Mouse (Mus musculus) thymus, adult 2 months (tissue): ENCODE data around the gene Hist1h2an. TPM values are rescaled to one million over a fixed set of nuclear protein-coding genes. Genes with fewer than 3 reads are reported as not detected.

Experiments used
- DNase-seq: peaks from one replicate; pipeline ENCODE4 v3.0.0; 2021
- H3K27ac ChIP-seq: fragments of 200-500 bp; 2 replicates; pipeline ENCODE4 v1.5.1; 2012; ENCODE audit warnings: low read length, control low read depth; ENCODE audit not compliant: control insufficient read depth, insufficient read depth
- H3K27me3 ChIP-seq: fragments of 200-500 bp; 2 replicates; pipeline ENCODE4 v1.6.1; 2012; ENCODE audit warnings: mild to moderate bottlenecking, low read length, moderate library complexity, mixed read lengths; ENCODE audit not compliant: control insufficient read depth, insufficient read depth
- H3K36me3 ChIP-seq: fragments of 200-500 bp; 2 replicates; pipeline ENCODE4 v1.6.1; 2012; ENCODE audit warnings: mild to moderate bottlenecking, low read length, moderate library complexity; ENCODE audit not compliant: control insufficient read depth, insufficient read depth
- H3K4me1 ChIP-seq: fragments of 200-500 bp; replicated peaks from 2 replicates; pipeline ENCODE4 v1.6.1; 2012; ENCODE audit warnings: low read length; ENCODE audit not compliant: control insufficient read depth, insufficient read depth
- H3K4me3 ChIP-seq: fragments of 200-500 bp; 2 replicates; pipeline ENCODE4 v1.5.1; 2012; ENCODE audit warnings: mild to moderate bottlenecking, low read length, control low read depth, moderate library complexity; ENCODE audit not compliant: control insufficient read depth, insufficient read depth
- CTCF ChIP-seq: fragments of 200-500 bp; IDR thresholded peaks from 2 replicates; pipeline ENCODE4 v1.5.1; 2012; ENCODE audit warnings: mild to moderate bottlenecking, control low read depth, low read length, moderate library complexity, borderline replicate concordance; ENCODE audit not compliant: control insufficient read depth, poor library complexity, insufficient read depth; ENCODE audit errors: extremely low read depth
- POLR2A ChIP-seq: fragments of 200-500 bp; IDR thresholded peaks from 2 replicates; pipeline ENCODE4 v1.6.1; 2012; ENCODE audit warnings: mild to moderate bottlenecking, low read length, control low read depth, moderate library complexity; ENCODE audit not compliant: control insufficient read depth, poor library complexity, insufficient read depth; ENCODE audit errors: extremely low read depth
- WGBS: fragments of 180-500 bp; shearing (Covaris S2); methylation state at CpG from one replicate; pipeline ENCODE4 v1.1.7; 2018; 5-methylcytosine and 5-hydroxymethylcytosine counted together
- polyA plus RNA-seq: library from polyadenylated mRNA; depleted of rRNA; stranded (reverse); fragments of >200 nt; gene quantifications from 2 replicates; pipeline ENCODE4 v1.2.3, GENCODE M21; 2012; rRNA removed

Hist1h2an gene
- polyA plus RNA-seq, 1 experiment = 183 TPM

GRCm38 (mm10) chr13:21749387-21750158, 37.4 kb downstream of the Hist1h2an start:
- no peak for TF ChIP-seq CTCF
- TF ChIP-seq POLR2A = no peak
- peak overlapping the region; percentile 61 for H3K4me3 ChIP-seq
- no peak for DNase-seq

GRCm38 (mm10) chr13:21745006-21745405, 42.0 kb downstream of the Hist1h2an start:
- no peak for TF ChIP-seq POLR2A
- no peak for TF ChIP-seq CTCF
- Histone ChIP-seq H3K4me3 (no peak overlapping the region), H3K4me1 (peaks cover 5% of the 10 kb centered on the region; the same call in 1 of the 2 replicates), H3K36me3 (no peaks in the 10 kb centered on the region), H3K27ac (no peak overlapping the region), H3K27me3 (no peaks in the 10 kb centered on the region)
- DNase-seq = no peak
- 95% methylated on average over 1 of the region's 1 CpGs for WGBS

More at GRCm38 (mm10) chr13:21749387-21750158, 37.4 kb downstream of the Hist1h2an start:
- H3K4me1 ChIP-seq = peaks cover 7% of the 10 kb centered on the region
- H3K27me3 ChIP-seq = no peaks in the 10 kb centered on the region
- H3K36me3 ChIP-seq = no peaks in the 10 kb centered on the region
- WGBS = 3% methylated on average over 5 of the region's 5 CpGs
- H3K27ac ChIP-seq = peak overlapping the region; percentile 42

Other genes starting within 250 kb of the Hist1h2an start
- not detected in 2 replicates for gene Olfr1366, start 244.4 kb downstream of the Hist1h2an start, polyA plus RNA-seq
- not detected in 2 replicates for gene Olfr1535, start 227.3 kb downstream of the Hist1h2an start, polyA plus RNA-seq
- not detected in 2 replicates for gene Olfr1364, start 205.5 kb downstream of the Hist1h2an start, polyA plus RNA-seq
- gene Olfr1362, start 173.2 kb downstream of the Hist1h2an start, polyA plus RNA-seq = not detected in 2 replicates
- not detected in 2 replicates for gene Olfr11, start 144.7 kb downstream of the Hist1h2an start, polyA plus RNA-seq
- not detected in 2 replicates for gene Olfr1361, start 123.8 kb downstream of the Hist1h2an start, polyA plus RNA-seq
- not detected in 2 replicates for gene Olfr1360, start 109.8 kb downstream of the Hist1h2an start, polyA plus RNA-seq
- not detected in 2 replicates for gene Olfr1359, start 89.1 kb downstream of the Hist1h2an start, polyA plus RNA-seq
- gene Hist1h2bl, start 71.1 kb downstream of the Hist1h2an start, polyA plus RNA-seq = 118 and 183 TPM in 2 replicates
- 227 and 343 TPM in 2 replicates for gene Hist1h2ai, start 70.8 kb downstream of the Hist1h2an start, polyA plus RNA-seq
- gene Hist1h3h, start 69.6 kb downstream of the Hist1h2an start, polyA plus RNA-seq = 670 and 733 TPM in 2 replicates
- gene Hist1h2bm, start 65.2 kb downstream of the Hist1h2an start, polyA plus RNA-seq = 76.1 and 110 TPM in 2 replicates
- gene Hist1h4j, start 52.2 kb downstream of the Hist1h2an start, polyA plus RNA-seq = 60.3 and 64.6 TPM in 2 replicates
- 257 and 302 TPM in 2 replicates for gene Hist1h4k, start 36.7 kb downstream of the Hist1h2an start, polyA plus RNA-seq
- gene Hist1h2ak, start 33.4 kb downstream of the Hist1h2an start, polyA plus RNA-seq = 302 and 405 TPM in 2 replicates
- gene Hist1h2bn, start 33.1 kb downstream of the Hist1h2an start, polyA plus RNA-seq = 213 and 218 TPM in 2 replicates
- 22.4 and 28.1 TPM in 2 replicates for gene Hist1h1b, start 6.6 kb downstream of the Hist1h2an start, polyA plus RNA-seq
- gene Hist1h3i, start 3.8 kb downstream of the Hist1h2an start, polyA plus RNA-seq = 484 and 650 TPM in 2 replicates
- gene Hist1h2bp, start 243 bp upstream of the Hist1h2an start, polyA plus RNA-seq = 39.3 and 52.7 TPM in 2 replicates
- 200 and 237 TPM in 2 replicates for gene Hist1h2bq, start 23.0 kb upstream of the Hist1h2an start, polyA plus RNA-seq
- not detected in 2 replicates for gene Hist1h2ao, start 23.2 kb upstream of the Hist1h2an start, polyA plus RNA-seq
- gene Hist1h4m, start 24.5 kb upstream of the Hist1h2an start, polyA plus RNA-seq = not detected in 2 replicates
- gene Hist1h4n, start 45.0 kb upstream of the Hist1h2an start, polyA plus RNA-seq = 292 and 309 TPM in 2 replicates
- 1,785 and 6,121 TPM in 2 replicates for gene Hist1h2ap, start 46.3 kb upstream of the Hist1h2an start, polyA plus RNA-seq
- gene Hist1h2br, start 46.5 kb upstream of the Hist1h2an start, polyA plus RNA-seq = 156 and 207 TPM in 2 replicates
- gene Zfp184, start 157.9 kb upstream of the Hist1h2an start, polyA plus RNA-seq = 1.1 and 1.6 TPM in 2 replicates
- gene Pom121l2, start 194.0 kb upstream of the Hist1h2an start, polyA plus RNA-seq = 0.08 and 0.23 TPM in 2 replicates
- gene Prss16, start 222.5 kb upstream of the Hist1h2an start, polyA plus RNA-seq = 640 and 1,004 TPM in 2 replicates
- gene Hist1h2ah, start 248.3 kb upstream of the Hist1h2an start, polyA plus RNA-seq = 248 and 460 TPM in 2 replicates
- gene Hist1h2bk, start 248.7 kb upstream of the Hist1h2an start, polyA plus RNA-seq = 322 and 402 TPM in 2 replicates